8 mouse cellular contexts compared by ENCODE assay signal in the genomic region with DNA sequence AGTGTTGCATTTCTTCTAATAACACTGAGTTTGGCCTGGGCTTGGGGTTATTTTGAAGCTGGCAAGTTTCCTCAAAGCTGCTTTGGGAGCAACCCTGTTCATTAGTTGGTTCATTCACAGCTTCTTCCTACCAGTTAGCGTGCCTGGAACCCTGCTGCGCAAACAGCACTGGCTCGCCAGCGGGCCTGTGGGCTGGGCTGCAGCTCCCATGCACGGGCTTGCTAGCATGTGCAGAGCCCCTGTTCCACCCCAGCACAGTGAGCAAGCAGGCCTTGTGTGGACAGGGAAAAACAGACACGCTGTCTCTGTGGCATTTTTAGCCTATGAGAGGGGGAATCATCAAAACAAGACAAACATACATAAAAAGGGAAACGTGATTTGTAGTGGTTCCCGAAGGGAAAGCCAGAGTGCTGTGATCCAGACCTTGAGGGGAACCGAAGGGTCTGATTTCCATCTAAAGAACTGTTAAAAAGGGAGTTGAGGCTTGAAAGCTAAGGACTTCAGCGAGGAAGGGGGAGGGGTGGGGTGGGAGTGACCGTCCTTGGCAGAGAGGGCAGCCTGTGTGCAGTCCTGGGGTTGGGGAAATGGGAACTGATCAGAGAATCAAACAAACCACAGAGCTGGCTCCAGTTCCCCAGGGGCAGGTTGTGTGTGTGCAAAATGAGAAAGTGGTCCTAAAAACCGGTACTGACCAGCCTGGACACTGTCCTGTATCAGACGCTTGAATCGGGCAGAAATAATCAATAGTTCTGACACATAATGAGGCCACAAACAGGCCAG.
DNase-seq lines count a peak whose midpoint lies in the region; ATAC-seq and TF ChIP-seq lines count a peak whose summit lies in the region.

No protein-coding gene starts in this region.

- H3K9ac ChIP-seq in liver, embryonic 11.5 days (ENCODE audit: low read depth, low read length): no peak overlapping the region
- H3K9ac ChIP-seq in hindbrain, embryonic 16.5 days (ENCODE audit: low read depth, low read length): no peak overlapping the region
- H3K9ac ChIP-seq in liver, postnatal 0 days (replicated peaks): no peak overlapping the region

- 38% methylated on average over 14 of the region's 14 CpGs for WGBS in liver, embryonic 11.5 days
- WGBS in hindbrain, embryonic 16.5 days: 39% methylated on average over 14 of the region's 14 CpGs
- WGBS in liver, postnatal 0 days (ENCODE audit: insufficient replicate concordance): 34% methylated on average over 14 of the region's 14 CpGs

- peak; percentile 65 to 72 for DNase-seq in cerebellum, postnatal 10 days
- DNase-seq in liver: peak; percentile 19
- no peak for DNase-seq in liver, embryonic 11.5 days (ENCODE audit: low spot score)
- DNase-seq in liver, postnatal 0 days: no peak
- no peak for DNase-seq in thymus, postnatal 0 days (ENCODE audit: low spot score)
- DNase-seq in urinary bladder, postnatal 10 days (ENCODE audit: low spot score): no peak

- no peaks in the 10 kb centered on the region for H3K9me3 ChIP-seq in liver, embryonic 11.5 days (ENCODE audit: control insufficient read depth, low read length)
- peaks cover 9% of the 10 kb centered on the region for H3K9me3 ChIP-seq in hindbrain, embryonic 16.5 days (ENCODE audit: control insufficient read depth, low read length)
- H3K9me3 ChIP-seq in liver, postnatal 0 days (ENCODE audit: low read length): no peaks in the 10 kb centered on the region

- no peaks in the 10 kb centered on the region; the same call in 1 of the 2 replicates for H3K4me1 ChIP-seq in liver, embryonic 11.5 days (replicated peaks; ENCODE audit: control insufficient read depth, insufficient read depth, low read length)
- no peaks in the 10 kb centered on the region for H3K4me1 ChIP-seq in hindbrain, embryonic 16.5 days (ENCODE audit: control insufficient read depth, insufficient read depth, low read depth, low read length)
- H3K4me1 ChIP-seq in liver, postnatal 0 days (ENCODE audit: insufficient read depth): peaks cover 3% of the 10 kb centered on the region; the same call in 1 of the 2 replicates

- no peak for ATAC-seq in cerebellum, adult (ENCODE audit: insufficient number of reproducible peaks, low FRiP score, low TSS enrichment)
- ATAC-seq in liver, embryonic 11.5 days (replicated peaks; ENCODE audit: low FRiP score): no peak
- peak; percentile 65; the same call in 1 of the 2 replicates for ATAC-seq in hindbrain, embryonic 16.5 days
- peak; percentile 36; the same call in 1 of the 2 replicates for ATAC-seq in liver, postnatal 0 days

- no peak for TF ChIP-seq EP300 in liver, postnatal 0 days (IDR thresholded peaks at IDR 0.05; ENCODE audit: low read depth)

- H3K27ac ChIP-seq in liver, embryonic 11.5 days (ENCODE audit: low read depth, low read length): no peak overlapping the region
- H3K27ac ChIP-seq in hindbrain, embryonic 16.5 days (ENCODE audit: low read depth, low read length): no peak overlapping the region
- no peak overlapping the region for H3K27ac ChIP-seq in liver, postnatal 0 days (ENCODE audit: low read depth)

- no peaks in the 10 kb centered on the region for H3K27me3 ChIP-seq in liver, embryonic 11.5 days (replicated peaks; ENCODE audit: control insufficient read depth, insufficient read depth, low read length)
- H3K27me3 ChIP-seq in hindbrain, embryonic 16.5 days (replicated peaks; ENCODE audit: control insufficient read depth, insufficient read depth, low read length): no peaks in the 10 kb centered on the region
- no peaks in the 10 kb centered on the region for H3K27me3 ChIP-seq in liver, postnatal 0 days (ENCODE audit: insufficient read depth, low read length)

- no peak for TF ChIP-seq CTCF in liver, postnatal 0 days (IDR thresholded peaks at IDR 0.05; ENCODE audit: low read depth)

- H3K4me3 ChIP-seq in liver, embryonic 11.5 days (ENCODE audit: low read depth, low read length): no peak overlapping the region
- no peak overlapping the region for H3K4me3 ChIP-seq in hindbrain, embryonic 16.5 days (ENCODE audit: low read length)
- H3K4me3 ChIP-seq in liver, postnatal 0 days (ENCODE audit: low read depth, low read length): no peak overlapping the region

- no peak overlapping the region for H3K4me2 ChIP-seq in liver, embryonic 11.5 days
- no peak overlapping the region for H3K4me2 ChIP-seq in hindbrain, embryonic 16.5 days (ENCODE audit: low read length)
- peak overlapping the region; percentile 48 for H3K4me2 ChIP-seq in liver, postnatal 0 days (ENCODE audit: low read depth, low read length)

- no peaks in the 10 kb centered on the region for H3K36me3 ChIP-seq in liver, embryonic 11.5 days (ENCODE audit: control insufficient read depth, insufficient read depth, low read length)
- H3K36me3 ChIP-seq in hindbrain, embryonic 16.5 days (ENCODE audit: control insufficient read depth, insufficient read depth, low read length): no peaks in the 10 kb centered on the region
- H3K36me3 ChIP-seq in liver, postnatal 0 days (replicated peaks; ENCODE audit: insufficient read depth, low read length): no peaks in the 10 kb centered on the region

Comparison
In these comparisons a context has a peak if more than half of its experiments do, and no peak if none do; other contexts are left out.
1. DNase-seq: peak in cerebellum, postnatal 10 days (2 of 2) and liver (single experiment); none in liver, embryonic 11.5 days (single experiment), liver, postnatal 0 days (single experiment), thymus, postnatal 0 days (single experiment) and urinary bladder, postnatal 10 days (single experiment).
2. ATAC-seq: peak in hindbrain, embryonic 16.5 days (single experiment) and liver, postnatal 0 days (single experiment); none in cerebellum, adult (single experiment) and liver, embryonic 11.5 days (single experiment).